Mouse (Mus musculus): ENCODE data around the gene Asb16. TPM values are rescaled to one million over a fixed set of nuclear protein-coding genes. Genes with fewer than 3 reads are reported as not detected.

The Asb16 gene
- polyA plus RNA-seq, 1 experiment from 2014 or later = 0.04 TPM

DNA sequence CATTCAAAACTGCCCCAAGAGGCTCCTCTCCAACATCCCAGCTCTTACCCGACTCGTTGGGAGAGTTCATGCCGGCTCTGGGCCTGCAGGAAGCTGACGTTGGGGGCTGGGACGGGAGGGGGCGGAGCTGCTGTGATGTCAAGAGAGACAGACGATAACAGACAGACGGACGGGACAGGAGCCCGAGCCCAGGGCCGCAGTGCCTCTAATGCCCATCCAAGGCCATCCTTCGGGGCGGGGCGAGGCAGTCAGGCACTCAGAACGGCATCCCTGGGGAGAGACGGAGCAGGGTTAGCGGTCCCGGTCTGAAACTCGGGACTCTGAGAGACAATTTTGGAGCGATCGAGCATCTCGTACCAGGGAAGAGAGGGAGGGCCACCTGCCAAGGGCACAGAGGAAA lies 43.9 kb upstream of the Asb16 start:
- no peaks in the 10 kb centered on the region for H3K9me3 ChIP-seq (replicated peaks; ENCODE audit: control insufficient read depth, low read length)
- H3K4me2 ChIP-seq (ENCODE audit: low read depth, low read length) = peak overlapping the region; percentile 41
- H3K4me1 ChIP-seq (ENCODE audit: control insufficient read depth, low read depth, low read length) = peaks cover 45% of the 10 kb centered on the region
- H3K27ac ChIP-seq (ENCODE audit: low read length) = no peak overlapping the region
- no peaks in the 10 kb centered on the region for H3K36me3 ChIP-seq (ENCODE audit: control insufficient read depth, insufficient read depth)
- no peak for ATAC-seq (ENCODE audit: low read depth)
- H3K27me3 ChIP-seq (ENCODE audit: control insufficient read depth, insufficient read depth, low read depth, low read length) = peaks cover 39% of the 10 kb centered on the region
- H3K9ac ChIP-seq (ENCODE audit: low read depth, low read length) = no peak overlapping the region
- WGBS (ENCODE audit: insufficient replicate concordance) = 12% methylated on average over 22 of the region's 22 CpGs
- H3K4me3 ChIP-seq (ENCODE audit: low read depth, low read length) = no peak overlapping the region

DNA sequence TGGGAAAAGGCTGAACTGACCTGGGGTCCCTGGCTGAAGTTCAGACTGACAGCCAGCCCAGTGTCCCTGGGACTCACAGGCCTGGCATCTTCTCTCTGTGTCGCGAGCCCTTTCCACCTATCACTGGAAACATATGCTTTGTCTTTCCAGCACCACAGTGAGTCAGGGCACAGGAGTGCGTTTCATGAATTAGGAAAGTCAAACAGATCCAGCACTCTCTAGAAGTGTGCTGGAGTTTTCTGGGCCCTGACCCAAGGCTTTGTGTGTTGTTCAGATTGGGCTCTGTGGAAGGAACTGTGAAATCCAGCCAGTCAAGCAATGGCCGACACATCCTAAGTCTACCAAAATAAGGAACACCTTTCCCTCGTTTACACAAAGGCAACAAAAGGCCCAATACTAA lies 43.3 kb upstream of the Asb16 start:
- no peaks in the 10 kb centered on the region for H3K36me3 ChIP-seq (ENCODE audit: control insufficient read depth, insufficient read depth)
- peaks cover 39% of the 10 kb centered on the region for H3K27me3 ChIP-seq (ENCODE audit: control insufficient read depth, insufficient read depth, low read depth, low read length)
- no peak overlapping the region for H3K9ac ChIP-seq (ENCODE audit: low read depth, low read length)
- 62% methylated on average over 5 of the region's 5 CpGs for WGBS (ENCODE audit: insufficient replicate concordance)
- no peaks in the 10 kb centered on the region for H3K9me3 ChIP-seq (replicated peaks; ENCODE audit: control insufficient read depth, low read length)
- ATAC-seq (ENCODE audit: low read depth) = no peak
- H3K4me1 ChIP-seq (ENCODE audit: control insufficient read depth, low read depth, low read length) = peaks cover 39% of the 10 kb centered on the region
- no peak overlapping the region for H3K27ac ChIP-seq (ENCODE audit: low read length)
- H3K4me3 ChIP-seq (ENCODE audit: low read depth, low read length) = no peak overlapping the region
- no peak overlapping the region for H3K4me2 ChIP-seq (ENCODE audit: low read depth, low read length)

DNA sequence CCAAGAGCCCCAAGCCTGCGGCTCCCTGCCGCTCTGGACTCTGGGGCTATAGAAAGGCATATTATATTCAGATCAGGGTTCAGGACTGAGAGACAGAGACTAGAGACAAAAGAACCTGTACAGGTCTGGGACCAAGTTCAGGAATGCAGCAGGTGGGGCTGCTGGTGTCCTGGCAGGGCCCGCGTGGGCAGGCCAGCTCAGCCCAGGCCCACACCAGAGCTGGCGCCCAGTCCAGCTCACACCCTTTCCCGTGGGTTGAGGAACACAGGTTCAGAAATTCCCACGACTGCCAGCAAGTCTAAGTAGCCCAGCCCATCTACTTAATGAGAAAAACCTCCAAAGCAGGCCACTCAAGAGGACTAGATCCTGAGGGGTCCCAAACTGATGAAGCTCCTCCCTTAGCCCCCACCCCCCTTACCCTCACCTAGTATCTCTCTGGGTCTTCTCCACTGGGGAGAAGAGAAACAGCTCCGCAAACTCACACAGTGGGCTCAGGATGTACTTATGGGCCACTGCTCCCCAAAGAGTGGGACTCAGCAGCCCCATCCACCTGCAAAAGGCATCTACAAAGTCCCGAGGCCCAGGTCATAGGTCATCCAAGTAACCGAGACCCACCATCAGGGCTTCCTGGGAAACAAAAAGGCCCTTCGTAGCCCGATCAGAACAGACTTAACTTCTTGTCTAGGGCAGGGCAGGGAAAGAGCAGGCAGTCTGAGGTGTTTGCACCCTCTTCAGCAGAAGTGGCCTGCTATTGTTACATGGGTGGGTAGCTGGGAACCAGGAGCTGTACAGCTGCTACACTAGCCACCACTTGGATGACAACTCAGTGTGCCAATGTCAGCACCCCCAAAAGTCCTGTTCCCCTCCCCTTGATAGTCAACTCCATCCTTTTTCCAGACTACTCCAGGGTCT lies 42.2 kb upstream of the Asb16 start:
- Histone ChIP-seq H3K4me2 (ENCODE audit: low read depth, low read length) (no peak overlapping the region), H3K27me3 (ENCODE audit: control insufficient read depth, insufficient read depth, low read depth, low read length) (peaks cover 39% of the 10 kb centered on the region), H3K36me3 (ENCODE audit: control insufficient read depth, insufficient read depth) (no peaks in the 10 kb centered on the region), H3K4me3 (ENCODE audit: low read depth, low read length) (no peak overlapping the region), H3K9ac (ENCODE audit: low read depth, low read length) (no peak overlapping the region), H3K4me1 (ENCODE audit: control insufficient read depth, low read depth, low read length) (peaks cover 34% of the 10 kb centered on the region), H3K27ac (ENCODE audit: low read length) (no peak overlapping the region), H3K9me3 (replicated peaks; ENCODE audit: control insufficient read depth, low read length) (no peaks in the 10 kb centered on the region)
- no peak for ATAC-seq (ENCODE audit: low read depth)
- WGBS (ENCODE audit: insufficient replicate concordance) = 74% methylated on average over 12 of the region's 12 CpGs

DNA sequence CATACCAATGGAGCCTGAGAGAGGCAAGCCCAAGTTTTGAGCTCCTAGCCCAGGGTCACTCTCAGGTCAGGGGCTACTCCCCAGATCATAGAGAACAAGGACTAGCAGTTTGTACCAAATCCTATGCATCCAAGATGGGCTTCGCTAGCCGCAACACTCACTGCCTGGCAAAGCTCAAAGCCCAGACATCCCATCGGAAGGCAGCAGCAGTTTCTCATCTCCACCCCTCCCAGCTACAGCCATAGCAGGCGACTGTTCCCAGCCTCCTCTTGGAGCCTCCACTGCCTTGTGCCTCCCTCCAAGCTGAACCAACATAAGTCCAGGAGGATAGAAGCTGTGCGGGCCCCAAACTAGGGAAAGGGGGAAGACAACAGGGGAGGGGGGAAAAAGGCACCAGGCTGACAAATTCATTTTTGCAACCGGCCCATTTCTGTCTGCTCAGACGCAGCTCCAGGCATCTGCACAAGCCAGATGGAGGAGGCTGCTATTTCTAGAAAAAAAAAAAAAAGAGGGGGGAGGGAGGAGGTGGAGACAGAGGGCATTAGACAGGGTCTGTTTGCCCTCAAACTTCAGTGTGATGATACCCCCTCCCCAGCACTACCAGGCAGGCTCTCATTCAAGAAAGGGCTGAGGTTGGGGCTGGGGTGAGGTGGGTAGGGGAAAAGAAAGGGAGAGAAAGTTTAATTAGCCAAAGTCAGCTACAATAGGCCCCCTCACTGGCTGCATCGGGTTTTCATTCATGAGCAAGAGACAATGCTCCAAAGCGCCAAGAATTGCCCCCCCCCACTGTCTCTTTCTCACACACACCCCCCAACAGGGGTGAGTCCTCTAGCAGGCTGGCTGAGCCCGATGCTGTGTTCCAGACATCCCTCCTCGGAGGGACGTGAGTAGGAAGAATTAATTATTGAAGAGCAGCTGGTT lies 41.0 kb upstream of the Asb16 start:
- H3K4me2 ChIP-seq (ENCODE audit: low read depth, low read length) = no peak overlapping the region
- H3K9me3 ChIP-seq (replicated peaks; ENCODE audit: control insufficient read depth, low read length) = no peaks in the 10 kb centered on the region
- H3K9ac ChIP-seq (ENCODE audit: low read depth, low read length) = no peak overlapping the region
- ATAC-seq (ENCODE audit: low read depth) = no peak
- H3K27me3 ChIP-seq (ENCODE audit: control insufficient read depth, insufficient read depth, low read depth, low read length) = peaks cover 39% of the 10 kb centered on the region
- WGBS (ENCODE audit: insufficient replicate concordance) = 54% methylated on average over 12 of the region's 12 CpGs
- no peak overlapping the region for H3K4me3 ChIP-seq (ENCODE audit: low read depth, low read length)
- no peak overlapping the region for H3K27ac ChIP-seq (ENCODE audit: low read length)
- H3K4me1 ChIP-seq (ENCODE audit: control insufficient read depth, low read depth, low read length) = peaks cover 28% of the 10 kb centered on the region
- no peaks in the 10 kb centered on the region for H3K36me3 ChIP-seq (ENCODE audit: control insufficient read depth, insufficient read depth)

DNA sequence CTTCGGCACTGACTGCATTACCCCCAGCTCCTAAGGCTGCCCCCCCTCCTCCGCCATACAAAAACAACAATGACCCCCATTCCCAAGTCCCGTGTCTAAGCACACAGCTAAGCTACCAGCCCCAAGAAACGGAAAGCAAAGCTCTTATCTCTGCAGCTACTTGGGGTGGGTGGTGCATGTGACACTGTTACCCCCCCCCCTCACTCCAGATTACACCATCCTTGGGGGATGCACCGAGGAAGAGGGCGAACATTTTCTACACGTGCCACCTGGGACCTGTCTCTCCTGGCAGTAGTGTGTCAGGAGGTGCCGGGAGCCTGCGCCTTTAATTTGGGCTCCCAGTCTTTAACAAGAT lies 40.4 kb upstream of the Asb16 start:
- H3K36me3 ChIP-seq (ENCODE audit: control insufficient read depth, insufficient read depth) = no peaks in the 10 kb centered on the region
- no peaks in the 10 kb centered on the region for H3K9me3 ChIP-seq (replicated peaks; ENCODE audit: control insufficient read depth, low read length)
- no peak overlapping the region for H3K27ac ChIP-seq (ENCODE audit: low read length)
- H3K27me3 ChIP-seq (ENCODE audit: control insufficient read depth, insufficient read depth, low read depth, low read length) = peaks cover 39% of the 10 kb centered on the region
- H3K4me1 ChIP-seq (ENCODE audit: control insufficient read depth, low read depth, low read length) = peaks cover 28% of the 10 kb centered on the region
- H3K4me3 ChIP-seq (ENCODE audit: low read depth, low read length) = no peak overlapping the region
- 36% methylated on average over 9 of the region's 9 CpGs for WGBS (ENCODE audit: insufficient replicate concordance)
- no peak overlapping the region for H3K4me2 ChIP-seq (ENCODE audit: low read depth, low read length)
- no peak for ATAC-seq (ENCODE audit: low read depth)
- no peak overlapping the region for H3K9ac ChIP-seq (ENCODE audit: low read depth, low read length)

DNA sequence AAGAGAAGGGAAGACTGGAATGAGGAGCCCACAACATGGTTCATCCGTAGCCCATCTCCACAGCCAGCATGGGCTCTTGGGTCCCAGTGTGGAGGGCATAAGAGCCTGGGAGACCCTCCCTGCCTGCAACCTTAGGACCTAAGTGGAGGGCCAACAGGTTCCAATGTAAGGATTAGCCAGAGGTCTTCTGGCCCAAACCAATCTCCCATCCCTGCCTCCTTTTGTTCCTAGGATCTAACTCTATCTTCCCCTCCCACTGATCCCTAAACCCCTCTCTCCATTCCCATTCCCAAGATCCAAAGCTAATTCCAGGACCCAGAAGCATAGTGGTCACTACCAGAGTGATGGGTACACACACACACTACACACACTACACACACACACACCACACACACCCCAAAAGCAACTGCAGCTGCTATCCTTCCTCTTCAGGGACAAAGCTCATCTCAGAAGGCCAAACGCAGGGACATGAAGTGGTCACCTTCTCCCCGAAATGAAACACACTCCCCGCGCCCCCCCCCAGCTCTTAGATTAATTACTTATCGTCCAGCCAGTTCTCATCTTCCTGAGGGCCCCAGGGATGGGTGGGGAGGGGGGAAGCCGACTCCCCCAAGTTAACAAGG lies 39.8 kb upstream of the Asb16 start:
- Histone ChIP-seq H3K4me2 (ENCODE audit: low read depth, low read length) (peak overlapping the region; percentile 89), H3K27me3 (ENCODE audit: control insufficient read depth, insufficient read depth, low read depth, low read length) (peaks cover 39% of the 10 kb centered on the region), H3K27ac (ENCODE audit: low read length) (no peak overlapping the region), H3K9ac (ENCODE audit: low read depth, low read length) (peak overlapping the region; percentile 82), H3K9me3 (replicated peaks; ENCODE audit: control insufficient read depth, low read length) (no peaks in the 10 kb centered on the region), H3K4me1 (ENCODE audit: control insufficient read depth, low read depth, low read length) (peaks cover 26% of the 10 kb centered on the region), H3K36me3 (ENCODE audit: control insufficient read depth, insufficient read depth) (no peaks in the 10 kb centered on the region), H3K4me3 (ENCODE audit: low read depth, low read length) (peak overlapping the region; percentile 79)
- no peak for ATAC-seq (ENCODE audit: low read depth)
- WGBS (ENCODE audit: insufficient replicate concordance) = 24% methylated on average over 7 of the region's 7 CpGs

DNA sequence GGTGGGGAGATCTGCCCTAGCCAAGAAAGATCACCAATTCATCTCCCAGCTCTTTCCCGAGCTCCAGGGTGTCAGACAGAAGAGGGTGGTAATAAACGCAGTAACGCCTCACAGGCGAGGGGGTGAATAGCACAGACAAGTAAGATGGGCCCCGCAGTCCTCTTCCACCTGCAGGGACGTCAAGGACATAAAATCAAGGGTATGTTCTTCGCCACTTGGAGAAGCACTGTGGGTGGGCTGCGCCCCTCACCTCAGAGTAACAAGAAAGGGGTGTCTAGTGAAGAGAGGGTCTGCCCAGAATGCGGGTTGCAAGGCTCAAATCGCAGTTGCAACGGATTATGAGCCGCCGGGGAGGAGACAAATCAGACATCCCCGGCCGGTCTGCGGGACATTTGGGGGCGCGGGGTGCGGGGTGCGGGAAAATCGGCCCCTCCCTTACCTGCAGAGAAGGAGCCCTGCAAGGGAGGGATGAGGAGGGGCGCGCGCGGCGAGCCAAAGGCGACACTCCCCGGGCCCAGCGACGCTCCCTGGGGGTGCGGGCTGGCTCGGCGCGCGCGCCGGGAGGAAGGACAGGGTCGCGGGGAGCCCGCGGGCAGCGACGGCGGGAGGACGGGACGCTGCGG lies 39.1 kb upstream of the Asb16 start:
- under 1% methylated on average over 38 of the region's 47 CpGs for WGBS (ENCODE audit: insufficient replicate concordance)
- Histone ChIP-seq H3K9me3 (replicated peaks; ENCODE audit: control insufficient read depth, low read length) (no peaks in the 10 kb centered on the region), H3K4me2 (ENCODE audit: low read depth, low read length) (peak overlapping the region; percentile 89), H3K27ac (ENCODE audit: low read length) (peak overlapping the region; percentile 77), H3K4me1 (ENCODE audit: control insufficient read depth, low read depth, low read length) (peaks cover 24% of the 10 kb centered on the region), H3K36me3 (ENCODE audit: control insufficient read depth, insufficient read depth) (no peaks in the 10 kb centered on the region), H3K9ac (ENCODE audit: low read depth, low read length) (peak overlapping the region; percentile 82), H3K27me3 (ENCODE audit: control insufficient read depth, insufficient read depth, low read depth, low read length) (peaks cover 34% of the 10 kb centered on the region), H3K4me3 (ENCODE audit: low read depth, low read length) (peak overlapping the region; percentile 79)
- ATAC-seq (ENCODE audit: low read depth) = peak; percentile 45

DNA sequence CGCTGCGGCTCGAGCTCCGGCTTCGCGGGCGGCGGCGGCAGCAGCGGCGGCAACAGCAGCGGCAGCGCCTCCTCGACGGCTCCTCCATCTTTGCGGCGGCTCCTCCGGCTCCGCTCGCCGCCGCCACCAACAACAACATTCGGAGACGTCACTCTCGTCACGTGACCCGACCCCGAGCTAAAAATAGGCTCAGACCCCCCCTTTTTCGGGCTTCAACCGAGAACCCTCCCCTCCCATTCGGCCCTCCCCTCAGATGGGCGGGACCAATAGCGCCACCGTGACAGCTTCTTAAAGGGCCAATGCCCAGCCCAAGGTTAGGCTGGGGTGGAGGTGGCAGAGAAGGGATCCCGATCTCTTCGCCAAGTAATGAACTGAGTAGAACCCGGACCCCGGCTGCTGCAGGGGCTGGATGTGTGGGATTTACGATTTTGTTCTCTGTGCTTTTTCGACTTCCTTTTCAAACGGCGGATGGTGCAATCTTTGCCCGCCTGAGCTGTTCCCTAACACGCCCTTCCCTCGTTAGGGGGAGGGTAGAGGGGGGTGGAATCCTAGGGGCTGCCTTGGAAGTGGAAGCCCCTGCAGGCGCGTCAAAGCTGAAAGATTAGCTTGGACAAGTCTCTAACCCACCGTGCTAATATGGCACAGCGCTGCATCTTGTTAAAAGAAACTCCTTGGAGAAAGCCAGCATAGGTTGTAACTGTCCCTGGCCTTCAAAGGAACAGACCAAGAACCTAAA lies 38.4 kb upstream of the Asb16 start, which contains the start of gene Hdac5:
Hdac5 (minus strand) TSS at position 161 of the 736 bp plus-strand sequence.
- H3K9ac ChIP-seq (ENCODE audit: low read depth, low read length) = peak within 1 kb of the TSS; percentile 82
- no peaks in the 10 kb centered on the region for H3K9me3 ChIP-seq (replicated peaks; ENCODE audit: control insufficient read depth, low read length)
- peak within 1 kb of the TSS; percentile 79 for H3K4me3 ChIP-seq (ENCODE audit: low read depth, low read length)
- under 1% methylated on average over 34 of the region's 49 CpGs for WGBS (ENCODE audit: insufficient replicate concordance)
- H3K4me2 ChIP-seq (ENCODE audit: low read depth, low read length) = peak within 1 kb of the TSS; percentile 89
- H3K4me1 ChIP-seq (ENCODE audit: control insufficient read depth, low read depth, low read length) = peaks cover 19% of the 10 kb centered on the region
- ATAC-seq (ENCODE audit: low read depth) = peak; percentile 96
- H3K27me3 ChIP-seq (ENCODE audit: control insufficient read depth, insufficient read depth, low read depth, low read length) = peaks cover 28% of the 10 kb centered on the region
- H3K36me3 ChIP-seq (ENCODE audit: control insufficient read depth, insufficient read depth) = no peaks in the 10 kb centered on the region
- peak within 1 kb of the TSS; percentile 77 for H3K27ac ChIP-seq (ENCODE audit: low read length)

Data from liver, embryonic 16.5 days (tissue).